Mouse (Mus musculus): ENCODE measurements at regions not wholly inside any gene's neighbourhood (a gene's known extent, or its start where the extent isn't known, plus 50 kb on each side); places are given as distances from the start of the nearest gene placed in this dataset.

GRCm38 (mm10) chr12:109662179-109662578 is 62.0 kb upstream of the Rtl1 start:
- no peak for ATAC-seq (ENCODE audit: low TSS enrichment)

DNA sequence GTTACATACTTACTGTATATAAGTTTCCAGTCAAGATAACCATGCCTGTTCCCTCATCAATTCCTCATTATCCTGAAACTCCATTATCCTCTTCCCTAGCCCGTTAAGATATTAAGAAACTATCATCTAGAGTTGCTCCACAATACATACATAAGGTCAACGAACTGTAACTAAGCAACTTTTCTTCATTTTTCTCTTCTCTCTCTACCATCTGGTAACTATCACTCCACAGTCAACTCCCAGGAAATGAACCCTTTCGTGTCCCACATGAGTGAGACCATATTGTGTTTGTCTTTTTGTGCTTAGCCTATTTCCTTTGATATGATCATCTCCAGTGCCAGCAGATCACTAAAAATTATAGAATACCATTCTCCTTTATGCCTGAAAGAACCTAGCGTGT is 74.6 kb upstream of the Rtl1 start:
- ATAC-seq (ENCODE audit: low TSS enrichment), result no peak

- ATAC-seq (ENCODE audit: low TSS enrichment), result no peak
Observed at GRCm38 (mm10) chr12:109694046-109694445, 93.9 kb upstream of the Rtl1 start.

GRCm38 (mm10) chr12:109694801-109695430 is 94.8 kb upstream of the Rtl1 start:
- peak; percentile 42; the same call in 1 of the 2 replicates for ATAC-seq (ENCODE audit: low TSS enrichment)

DNA sequence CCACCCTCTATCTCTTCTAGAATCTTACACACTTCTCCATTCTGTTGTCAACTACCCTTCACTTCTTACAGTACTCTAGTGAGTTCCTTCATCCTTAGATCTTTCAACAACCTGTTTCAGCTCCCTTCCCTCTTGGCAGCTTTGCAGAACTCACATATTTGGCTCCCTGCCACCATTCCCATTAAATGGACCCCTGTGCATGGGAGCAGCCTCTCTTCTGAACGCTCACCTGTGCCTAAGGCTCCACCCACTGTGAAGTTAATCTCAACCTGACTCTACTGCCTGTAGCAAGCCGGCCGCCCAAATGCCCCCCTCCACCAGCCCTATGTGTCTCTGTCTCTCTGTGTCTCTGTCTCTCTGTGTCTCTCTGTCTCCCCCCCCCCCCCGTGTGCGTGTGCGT is 106.7 kb upstream of the Rtl1 start:
- ATAC-seq (ENCODE audit: low TSS enrichment), result no peak

GRCm38 (mm10) chr12:109709661-109710060 is 109.5 kb upstream of the Rtl1 start:
- ATAC-seq (ENCODE audit: low TSS enrichment), result no peak

- ATAC-seq (ENCODE audit: low TSS enrichment), result no peak
Observed at GRCm38 (mm10) chr12:109711392-109711791, 111.3 kb upstream of the Rtl1 start.

- no peak for ATAC-seq (ENCODE audit: low TSS enrichment)
Observed at GRCm38 (mm10) chr12:109711946-109712345, 111.8 kb upstream of the Rtl1 start.

DNA sequence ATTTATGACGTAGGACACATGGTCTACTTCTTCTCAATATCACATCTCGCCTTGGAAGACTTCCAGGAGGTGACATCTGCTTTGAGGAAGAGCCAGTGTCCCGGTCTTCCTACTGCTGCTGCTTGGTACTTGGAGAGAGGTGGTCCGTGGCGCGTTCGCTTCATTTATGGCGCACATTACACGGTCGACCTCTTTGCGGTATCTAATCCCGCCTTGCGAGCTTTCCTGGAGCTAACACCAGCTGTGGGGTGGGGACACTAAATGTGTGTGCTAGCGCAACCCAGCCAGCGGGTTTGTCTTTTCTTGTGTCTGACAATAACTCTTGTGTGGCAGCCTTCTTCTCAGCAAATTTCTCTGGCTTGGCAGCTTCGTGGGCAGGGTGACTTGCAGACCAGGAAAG is 112.3 kb upstream of the Rtl1 start:
- no peak for ATAC-seq (ENCODE audit: low TSS enrichment)

DNA sequence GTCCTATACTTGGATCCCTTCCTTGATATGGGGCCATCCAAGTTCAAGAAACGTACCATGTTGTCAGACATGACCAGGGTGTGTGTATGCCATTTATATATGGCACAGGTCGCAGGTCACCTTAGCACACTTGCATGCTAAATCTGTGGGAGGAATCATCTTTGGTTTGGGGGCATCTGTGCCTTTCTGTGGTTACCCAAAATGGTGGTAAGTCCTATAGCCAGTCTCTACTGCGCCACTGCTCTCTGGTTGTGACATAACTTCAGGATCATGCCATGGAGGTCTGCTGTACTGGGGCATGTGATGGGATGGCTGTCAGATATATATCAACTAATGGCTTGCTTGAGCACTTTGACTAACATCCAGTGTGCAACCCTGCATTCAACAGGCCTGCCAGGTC is 112.9 kb upstream of the Rtl1 start:
- no peak for ATAC-seq (ENCODE audit: low TSS enrichment)

GRCm38 (mm10) chr12:109714061-109714460 is 113.9 kb upstream of the Rtl1 start:
- peak; percentile 67 for ATAC-seq (ENCODE audit: low TSS enrichment)

GRCm38 (mm10) chr12:109716991-109717390 is 116.9 kb upstream of the Rtl1 start:
- ATAC-seq (ENCODE audit: low TSS enrichment), result no peak

- ATAC-seq (ENCODE audit: low TSS enrichment), result no peak
Observed at GRCm38 (mm10) chr12:109718036-109718435, 117.9 kb upstream of the Rtl1 start.

- ATAC-seq (ENCODE audit: low TSS enrichment), result no peak
Observed at GRCm38 (mm10) chr12:109738201-109738600, 138.1 kb upstream of the Rtl1 start.

- no peak for ATAC-seq (ENCODE audit: low TSS enrichment)
Observed at GRCm38 (mm10) chr12:109738911-109739310, 138.8 kb upstream of the Rtl1 start.

GRCm38 (mm10) chr12:109742486-109742885 is 142.4 kb upstream of the Rtl1 start:
- ATAC-seq (ENCODE audit: low TSS enrichment), result no peak

DNA sequence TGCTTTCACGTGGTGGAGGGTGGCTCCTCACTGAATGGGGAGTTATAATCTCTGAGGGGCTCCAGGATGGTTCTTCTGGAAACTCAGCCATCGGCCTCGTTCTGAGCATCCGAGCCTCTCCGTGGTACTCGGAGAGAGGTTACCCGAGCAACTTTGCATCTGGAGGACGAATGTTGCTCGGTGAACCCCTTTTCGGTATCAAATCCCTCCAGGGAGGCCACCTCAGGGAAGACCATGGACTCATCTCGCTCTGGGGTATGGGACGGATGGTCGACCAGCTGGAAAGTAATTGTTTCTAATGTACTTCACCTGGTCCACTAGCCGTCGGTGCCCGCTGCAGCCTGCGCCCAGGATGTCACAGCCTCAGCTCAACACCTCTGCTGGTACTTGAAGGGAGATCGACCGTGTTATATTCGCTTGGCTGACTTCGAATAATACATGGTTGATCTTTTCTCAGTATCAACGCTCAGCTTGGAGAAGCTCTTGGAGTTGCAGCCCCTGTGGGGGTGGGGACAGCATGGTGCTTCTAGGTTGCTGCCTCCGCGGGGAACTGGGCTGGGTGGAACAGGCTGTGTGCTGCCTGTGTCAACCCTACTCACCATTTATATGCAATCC is 143.0 kb upstream of the Rtl1 start:
- no peak for ATAC-seq (ENCODE audit: low TSS enrichment)

- ATAC-seq (ENCODE audit: low TSS enrichment), result no peak
Observed at GRCm38 (mm10) chr12:109744186-109744585, 144.1 kb upstream of the Rtl1 start.

DNA sequence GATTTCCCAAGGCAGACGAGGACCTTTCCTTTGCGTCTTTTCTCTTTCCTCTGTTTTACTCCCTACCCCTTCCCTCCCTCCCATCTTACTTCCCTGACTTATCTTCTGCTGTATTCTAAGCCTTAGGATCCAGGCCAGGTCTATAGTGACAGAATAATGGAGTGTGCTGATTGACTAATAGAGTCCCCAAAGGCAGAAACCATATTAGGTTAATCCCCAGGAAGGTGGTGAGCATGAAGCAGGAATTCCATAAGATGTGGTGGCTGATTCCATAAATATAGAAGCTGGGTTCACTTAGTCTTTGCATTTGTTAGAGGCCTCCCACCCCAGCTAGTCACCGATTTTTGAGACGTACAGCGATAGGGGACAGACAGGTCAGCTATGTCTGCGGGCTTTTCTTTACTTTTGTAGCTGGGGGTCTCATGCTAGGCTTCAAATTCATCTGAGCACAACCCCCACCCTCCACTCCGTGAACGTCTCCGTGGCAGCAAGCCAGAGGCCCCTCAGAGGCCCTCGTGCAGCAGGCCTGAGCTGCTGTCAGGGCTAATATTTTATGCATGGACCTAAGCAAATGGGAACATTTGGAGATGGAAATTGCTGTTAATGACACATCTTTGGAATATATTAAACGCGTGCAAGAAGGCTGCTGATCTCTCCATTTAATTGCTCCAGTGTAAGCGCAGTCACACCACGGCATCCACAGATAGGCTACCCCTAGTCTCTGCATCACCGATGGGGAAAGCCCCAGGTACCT is 145.8 kb upstream of the Rtl1 start:
- ATAC-seq (ENCODE audit: low TSS enrichment), result no peak

- no peak for ATAC-seq (ENCODE audit: low TSS enrichment)
Observed at GRCm38 (mm10) chr12:109747201-109747600, 147.1 kb upstream of the Rtl1 start.

DNA sequence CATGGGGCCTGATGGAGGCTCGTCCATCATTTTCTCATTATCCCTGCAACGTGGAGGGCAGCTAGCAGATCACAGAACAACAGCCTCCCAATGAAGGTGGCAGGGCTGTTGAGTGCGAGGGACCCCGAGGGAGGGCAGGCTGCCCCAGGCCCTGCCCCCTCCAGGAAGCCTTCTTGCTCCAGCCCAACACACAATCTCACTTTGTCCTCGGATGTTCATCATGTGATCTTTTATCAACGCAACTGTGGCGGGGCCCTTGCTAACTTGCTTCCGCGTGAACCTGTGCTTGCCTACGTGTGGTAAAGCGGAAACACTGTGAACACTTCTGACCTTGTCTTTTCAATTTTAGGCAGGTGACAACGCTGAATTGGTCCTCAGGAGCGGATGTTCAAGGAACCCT is 147.6 kb upstream of the Rtl1 start:
- ATAC-seq (ENCODE audit: low TSS enrichment), result no peak

DNA sequence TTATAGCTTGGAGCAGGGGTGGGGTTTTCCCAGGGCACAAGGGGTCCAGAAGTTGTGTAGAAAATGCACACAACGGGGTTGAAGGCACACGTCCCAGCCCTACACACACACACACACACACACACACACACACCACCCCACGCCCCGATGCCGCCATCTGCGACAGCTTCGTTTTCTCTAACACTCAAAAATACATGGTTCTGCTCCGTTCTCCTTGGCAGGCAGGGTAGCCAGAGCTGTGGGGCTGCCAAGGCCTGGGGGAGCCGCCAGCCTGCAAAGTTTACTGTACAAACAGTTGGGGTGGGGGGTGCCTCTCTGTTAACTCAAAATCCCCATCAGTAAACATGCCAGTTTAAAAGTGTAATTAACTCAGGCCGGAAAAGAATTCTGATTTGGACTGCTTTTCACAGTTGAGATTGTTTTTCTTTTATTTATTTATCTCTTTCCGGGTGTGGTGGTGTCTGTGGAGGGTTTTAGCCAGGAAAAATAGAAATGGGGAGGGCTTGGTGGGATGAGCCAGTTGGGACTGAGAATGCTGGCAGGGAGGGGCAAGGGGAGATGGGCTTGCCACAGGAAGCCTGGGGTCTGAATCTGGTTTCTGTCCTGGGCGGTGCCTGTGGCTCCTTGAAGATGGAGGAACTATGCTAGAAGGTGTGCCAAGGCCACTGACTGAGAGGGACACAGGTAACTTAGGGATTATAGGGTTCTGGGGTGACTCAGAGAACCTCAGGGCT is 148.4 kb upstream of the Rtl1 start:
- 0 out of 2 replicates have a peak, but pooled peaks have one; percentile 34 for ATAC-seq (ENCODE audit: low TSS enrichment)

Data from frontal cortex, adult (tissue).